Mouse (Mus musculus): ENCODE measurements around the gene Sntb2.
"Not testable (repeated sequence)": the region's sequence is repeated elsewhere in the genome, so short reads cannot be mapped to it uniquely, and the experiment has no call there.

Sntb2 gene

GRCm38 (mm10) chr8:106935324-106935869 is at the start of gene Sntb2:
TSS of gene Sntb2 (plus strand) at chr8:106935750.
- peak; percentile 90 to 92 for DNase-seq

- DNase-seq, result peak; percentile 62 to 66
Observed at GRCm38 (mm10) chr8:106887336-106888189, 48.0 kb upstream of the Sntb2 start.

- DNase-seq, result no peak
Observed at GRCm38 (mm10) chr8:106888803-106889202, 46.7 kb upstream of the Sntb2 start.

- DNase-seq, result peak; percentile 45 to 70
Observed at GRCm38 (mm10) chr8:106892210-106892805, 43.2 kb upstream of the Sntb2 start.

- DNase-seq, result peak in 1 of 2 experiments; percentile 22
Observed at GRCm38 (mm10) chr8:106892806-106893451, 42.6 kb upstream of the Sntb2 start.

GRCm38 (mm10) chr8:106893481-106894156 is 41.9 kb upstream of the Sntb2 start, which contains the start of gene Utp4:
TSS of gene Utp4 (plus strand) at chr8:106893636.
- peak; percentile 86 to 89 for DNase-seq

GRCm38 (mm10) chr8:106899473-106899872 is 36.1 kb upstream of the Sntb2 start:
- DNase-seq, result no peak

GRCm38 (mm10) chr8:106905727-106906480 is 29.6 kb upstream of the Sntb2 start:
- peak; percentile 21 to 35 for DNase-seq

- no peak for DNase-seq
Observed at GRCm38 (mm10) chr8:106906635-106907034, 28.9 kb upstream of the Sntb2 start.

- DNase-seq, result no peak
Observed at GRCm38 (mm10) chr8:106907450-106907849, 28.1 kb upstream of the Sntb2 start.

GRCm38 (mm10) chr8:106908291-106908690 is 27.3 kb upstream of the Sntb2 start:
- no peak for DNase-seq

- no peak for DNase-seq
Observed at GRCm38 (mm10) chr8:106913631-106914030, 21.9 kb upstream of the Sntb2 start.

GRCm38 (mm10) chr8:106919721-106920394 is 15.7 kb upstream of the Sntb2 start:
- no peak for DNase-seq

GRCm38 (mm10) chr8:106920395-106920741 is 15.2 kb upstream of the Sntb2 start:
- DNase-seq, result no peak

GRCm38 (mm10) chr8:106924057-106924456 is 11.5 kb upstream of the Sntb2 start:
- no peak for DNase-seq

GRCm38 (mm10) chr8:106924904-106925349 is 10.6 kb upstream of the Sntb2 start:
- DNase-seq, result no peak

GRCm38 (mm10) chr8:106925446-106925845 is 10.1 kb upstream of the Sntb2 start:
- no peak for DNase-seq

GRCm38 (mm10) chr8:106927247-106927646 is 8.3 kb upstream of the Sntb2 start:
- peak in 1 of 2 experiments; percentile 11 for DNase-seq

- DNase-seq, result not testable (repeated sequence)
Observed at GRCm38 (mm10) chr8:106928182-106928581, 7.4 kb upstream of the Sntb2 start.

GRCm38 (mm10) chr8:106929155-106929913 is 6.2 kb upstream of the Sntb2 start:
- DNase-seq, result no peak

Measured in thymus, postnatal 36 days (tissue).